Mouse (Mus musculus) layer of hippocampus, postnatal 36 days (tissue): ENCODE measurements at regions not wholly inside any gene's neighbourhood (a gene's known extent, or its start where the extent isn't known, plus 50 kb on each side); places are given as distances from the start of the nearest gene placed in this dataset.

ENCODE experiments used
- DNase-seq, 2 experiments: peaks; one replicate each; pipeline ENCODE4 v3.0.0; 2022

- DNase-seq, result no peak
Observed at GRCm38 (mm10) chr11:64663166-64663565, 226.7 kb upstream of the F930015N05Rik start.

DNA sequence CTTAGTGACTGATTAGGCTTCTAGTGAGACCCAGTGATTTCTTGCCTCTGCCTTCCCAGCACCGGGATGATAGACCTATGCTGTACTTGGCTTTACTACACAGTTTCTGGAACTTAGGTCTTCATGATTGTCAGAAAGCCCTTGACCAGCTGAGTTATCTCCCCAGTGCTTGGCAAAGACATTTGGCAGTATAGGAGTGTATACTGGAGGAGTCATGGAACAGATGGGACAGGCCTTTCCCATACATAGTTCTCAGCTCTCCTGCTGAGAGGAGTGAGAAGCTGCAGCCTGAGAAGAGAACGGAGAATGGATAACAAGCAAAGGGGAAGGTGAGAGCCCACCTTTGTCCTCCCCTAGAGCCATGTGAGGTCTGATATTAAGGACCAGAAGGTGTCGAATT, 230.6 kb upstream of the F930015N05Rik start:
- DNase-seq, result no peak

DNA sequence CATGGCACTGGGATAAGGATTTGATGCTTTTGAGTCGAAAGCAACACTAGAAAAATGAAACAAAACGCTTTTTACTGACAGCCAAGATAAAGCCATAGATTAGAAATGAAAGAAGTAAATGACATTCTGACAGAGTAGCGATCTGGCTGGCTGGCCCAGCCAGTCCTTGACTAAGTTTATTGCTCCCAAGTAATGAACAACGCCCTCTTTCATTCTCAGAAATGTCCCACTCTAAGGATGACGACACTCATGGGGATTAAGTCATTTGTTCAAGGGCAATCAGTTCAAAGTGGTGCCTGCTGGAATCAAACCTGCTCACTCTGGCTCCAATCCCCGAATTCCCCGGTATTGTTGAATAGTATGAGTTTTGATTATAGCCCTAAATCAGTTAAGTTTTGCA, 231.1 kb upstream of the F930015N05Rik start:
- DNase-seq, result no peak

- no peak for DNase-seq
Observed at GRCm38 (mm10) chr11:64671898-64672297, 235.4 kb upstream of the F930015N05Rik start.

GRCm38 (mm10) chr11:64673546-64673945, 237.1 kb upstream of the F930015N05Rik start:
- DNase-seq, result no peak

- DNase-seq, result no peak
Observed at GRCm38 (mm10) chr11:64703776-64704175, 267.3 kb upstream of the F930015N05Rik start.

GRCm38 (mm10) chr11:64711801-64712200, 267.0 kb upstream of the Elac2 start:
- no peak for DNase-seq

DNA sequence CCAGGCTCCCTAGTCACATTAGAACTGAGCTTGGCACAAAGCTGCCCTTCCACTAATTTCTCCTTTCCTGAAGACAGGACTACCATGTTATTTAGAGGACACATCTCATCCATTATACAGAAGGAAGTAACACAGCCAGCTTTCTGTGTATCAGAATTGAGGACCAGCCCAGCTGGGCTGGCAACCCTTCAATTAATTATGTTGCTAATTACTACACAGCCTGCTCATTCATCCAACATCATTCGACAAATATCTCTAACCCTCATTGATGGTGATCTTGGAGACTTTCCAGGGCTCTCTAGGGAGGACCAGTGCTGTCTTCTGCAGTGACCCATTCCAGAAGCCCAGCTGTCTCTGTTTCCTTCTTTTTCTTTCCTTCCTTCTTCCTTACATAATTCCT, 263.7 kb upstream of the Elac2 start:
- no peak for DNase-seq

- DNase-seq, result peak; percentile 76 to 82
Observed at GRCm38 (mm10) chr11:64718316-64719085, 260.3 kb upstream of the Elac2 start.

- DNase-seq, result no peak
Observed at GRCm38 (mm10) chr11:64726249-64726648, 252.6 kb upstream of the Elac2 start.

- no peak for DNase-seq
Observed at GRCm38 (mm10) chr11:64727841-64728421, 250.9 kb upstream of the Elac2 start.

DNA sequence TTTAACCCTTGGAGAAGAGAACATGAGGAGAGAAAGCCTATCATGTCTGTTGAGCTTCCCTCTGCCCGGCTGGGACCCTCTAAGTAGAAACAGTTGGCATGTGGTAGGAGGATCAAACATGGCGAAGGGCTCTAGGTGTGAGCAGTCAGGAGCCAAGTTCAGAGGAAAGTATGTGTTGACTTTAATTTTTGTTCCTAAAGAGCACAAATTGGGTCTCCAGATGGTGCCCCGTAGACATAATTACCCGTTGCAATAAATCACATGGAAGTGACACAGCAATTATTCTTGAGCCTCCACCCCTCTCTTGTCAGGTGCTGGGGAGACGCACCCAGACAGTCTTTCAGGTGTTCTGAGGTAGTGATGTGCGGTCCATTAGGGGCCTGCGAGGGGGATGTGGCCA, 239.9 kb upstream of the Elac2 start:
- no peak for DNase-seq

GRCm38 (mm10) chr11:64743753-64744152, 235.1 kb upstream of the Elac2 start:
- no peak for DNase-seq

DNA sequence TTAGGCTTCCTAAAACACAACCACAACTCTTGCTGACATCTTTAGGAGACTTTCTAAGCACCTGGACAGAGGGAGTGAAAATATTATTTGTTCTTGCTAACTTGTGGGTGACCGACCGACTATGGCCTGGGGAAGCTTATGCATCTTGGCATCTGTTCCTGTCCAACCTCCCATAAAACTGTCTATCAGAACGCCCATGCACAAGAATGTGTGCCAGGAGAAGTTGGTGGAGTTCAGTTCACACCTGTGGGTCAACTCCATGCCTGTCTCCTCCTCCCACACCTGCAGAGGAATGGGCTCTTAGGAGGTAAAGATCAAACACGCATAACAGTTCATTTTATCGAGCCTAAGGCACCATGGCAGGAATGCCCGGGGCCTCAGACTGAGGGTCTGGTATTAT, 232.7 kb upstream of the Elac2 start:
- no peak for DNase-seq

- DNase-seq, result no peak
Observed at GRCm38 (mm10) chr11:64749976-64750375, 228.9 kb upstream of the Elac2 start.

GRCm38 (mm10) chr11:64752299-64752698, 226.5 kb upstream of the Elac2 start:
- no peak for DNase-seq

DNA sequence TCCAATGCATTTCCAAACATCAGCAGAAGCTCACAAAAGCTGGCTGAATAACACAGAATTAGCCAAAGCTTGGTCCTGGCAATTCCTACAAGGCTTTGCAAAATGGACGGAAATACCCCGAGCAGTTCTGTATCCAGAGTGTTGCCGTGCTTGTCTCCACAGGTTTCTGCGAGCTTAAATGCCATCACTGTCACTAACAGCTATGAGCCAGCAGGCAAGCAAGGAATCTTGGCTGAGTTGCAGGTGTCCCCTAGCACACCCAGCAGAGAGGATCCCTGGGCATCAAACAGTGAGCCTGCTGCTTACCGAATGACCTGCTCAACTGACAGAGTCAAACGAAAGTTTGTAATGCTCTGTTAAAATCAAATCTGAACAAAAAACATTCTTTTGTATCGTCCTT, 226.0 kb upstream of the Elac2 start:
- DNase-seq, result no peak

GRCm38 (mm10) chr11:64754076-64754475, 224.8 kb upstream of the Elac2 start:
- DNase-seq, result no peak

- no peak for DNase-seq
Observed at GRCm38 (mm10) chr11:64755563-64755962, 223.3 kb upstream of the Elac2 start.

DNA sequence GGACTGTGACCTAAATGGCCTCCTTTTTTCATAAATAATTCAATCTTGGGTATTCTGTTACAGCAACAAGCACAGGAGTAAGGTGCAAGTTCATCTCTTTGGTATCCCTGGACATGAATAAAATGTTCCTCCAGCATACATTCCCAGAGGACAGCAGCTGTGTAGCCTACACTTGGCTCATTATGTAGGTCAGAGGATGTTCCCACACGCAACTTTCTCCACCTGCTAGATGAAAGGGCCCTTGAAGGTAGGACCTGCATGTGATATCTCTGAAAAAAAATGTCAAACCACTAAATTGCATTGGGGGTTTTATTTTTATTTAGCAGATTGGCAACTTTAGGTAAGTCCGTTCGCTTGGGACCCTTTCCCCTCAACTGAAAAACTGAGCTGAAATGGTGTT, 218.2 kb upstream of the Elac2 start:
- no peak for DNase-seq

DNA sequence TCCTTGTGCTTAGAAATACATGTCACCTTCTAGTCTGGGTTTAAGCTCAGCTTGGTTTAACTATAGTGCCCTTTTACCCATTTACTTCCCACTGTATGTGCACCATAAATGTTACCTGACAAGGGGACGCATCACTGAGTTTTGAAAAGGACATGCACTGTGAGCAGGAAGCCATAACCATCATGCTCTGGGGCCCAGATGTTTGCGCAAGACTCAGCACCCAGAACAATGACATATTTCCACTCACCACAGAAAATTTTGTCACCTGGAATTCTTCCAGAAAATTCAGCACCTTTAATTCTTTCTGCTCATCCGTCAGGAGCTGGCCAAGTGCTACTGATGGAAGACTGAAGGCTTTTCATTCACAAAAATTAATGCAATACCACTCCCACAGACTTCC, 216.1 kb upstream of the Elac2 start:
- no peak for DNase-seq

- DNase-seq, result no peak
Observed at GRCm38 (mm10) chr11:64764056-64764455, 214.8 kb upstream of the Elac2 start.

DNA sequence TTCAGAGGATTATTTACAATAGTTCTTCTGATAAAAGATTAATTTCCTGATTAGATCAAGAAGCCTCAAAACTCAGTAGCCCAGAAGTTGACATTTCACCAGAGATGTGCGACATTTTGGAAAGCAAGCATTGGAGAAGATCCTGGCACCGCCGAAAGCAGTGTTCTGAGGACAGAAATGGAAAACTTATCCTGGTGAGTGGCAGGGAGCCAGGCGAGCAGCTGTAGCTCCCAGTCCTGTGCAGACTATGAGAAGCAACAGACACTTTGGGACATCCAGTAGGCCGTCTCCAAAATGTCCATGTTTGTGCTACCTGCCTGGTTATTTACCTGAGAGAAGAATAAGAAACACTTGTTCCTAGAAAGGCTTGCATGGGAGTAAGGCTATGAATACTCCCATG, 202.1 kb upstream of the Elac2 start:
- no peak for DNase-seq
